Mouse (Mus musculus): Measurements from ENCODE around the gene Car4. TPM values are rescaled to one million over a fixed set of nuclear protein-coding genes. Genes with fewer than 3 reads are reported as not detected.
A peak's percentile ranks its signal among the peaks of the same experiment; 100 is the strongest.

Gene Car4
- total RNA-seq (2021) = 1 to 10 TPM; 6.7 to 8.7 TPM
- long read RNA-seq, experiment 1, transcript Car4-201 (8 exons, 1,256 nt) = major isoform, 14 of 16 reads
- long read RNA-seq, experiment 1, partial matches to known transcripts = 1 of 16 reads
- long read RNA-seq, experiment 1, other reads (novel, unspliced or antisense) = 1 of 16 reads
- long read RNA-seq, experiment 2, transcript Car4-201 (8 exons, 1,256 nt) = major isoform, 19 of 21 reads
- long read RNA-seq, experiment 2, partial matches to known transcripts = 2 of 21 reads
- long read RNA-seq, experiment 2, other reads (novel, unspliced or antisense) = 0 of 21 reads

DNA sequence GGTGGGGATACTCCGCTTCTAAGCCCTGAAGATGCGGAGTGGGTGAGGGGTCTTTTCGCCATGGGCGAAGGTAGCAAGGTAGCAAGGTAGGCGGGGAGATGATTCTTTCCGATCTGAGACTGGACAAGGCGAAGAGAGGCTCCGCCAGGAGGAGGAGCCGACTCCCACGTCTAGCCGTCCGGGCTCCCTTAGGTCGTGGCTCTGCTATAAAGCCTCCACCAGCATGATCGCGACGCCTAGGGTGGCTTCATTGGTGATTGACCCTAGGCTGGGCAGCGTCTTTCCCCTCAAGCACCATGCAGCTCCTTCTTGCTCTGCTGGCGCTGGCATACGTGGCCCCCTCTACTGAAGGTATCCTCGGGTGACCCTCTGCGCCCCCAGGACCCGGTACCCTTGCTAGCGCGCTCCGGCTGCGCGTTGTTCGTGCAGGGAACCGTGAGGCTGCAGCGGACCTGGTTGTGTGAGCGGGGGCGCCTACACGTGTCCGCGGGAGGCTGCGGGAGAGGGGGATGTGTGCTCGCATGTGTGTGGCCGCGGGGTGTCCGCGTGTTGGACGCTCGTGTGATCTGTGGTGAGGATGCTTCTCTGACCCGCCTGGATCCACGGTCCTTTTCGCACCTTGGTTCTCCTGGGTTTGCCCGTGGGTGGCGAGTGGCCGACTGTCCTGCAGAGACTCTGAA, at the start of gene Car4:
Gene Car4 (plus strand): TSS at position 196 of the 680 bp plus-strand sequence.
- DNase-seq (ENCODE audit: low spot score in 2 of 2) = no peak

DNA sequence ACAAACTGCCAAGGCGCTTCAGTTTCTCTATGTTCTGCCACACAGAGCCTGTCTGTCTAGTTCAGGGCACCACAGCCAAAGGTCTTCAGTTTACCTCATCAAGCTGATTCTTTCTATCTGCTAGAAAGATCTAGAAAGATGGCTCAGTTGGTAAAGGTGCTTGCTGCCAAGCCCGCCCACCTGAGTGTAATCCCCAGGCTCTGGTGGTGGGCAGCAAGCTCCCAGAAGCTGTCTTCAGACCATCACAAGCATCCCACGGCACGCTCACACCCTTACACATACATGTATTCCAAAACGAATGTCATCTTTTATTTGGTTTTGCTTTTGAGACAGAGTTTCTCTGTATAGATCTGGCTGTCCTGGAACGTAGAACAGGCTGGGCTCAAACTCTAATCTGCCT, 49.1 kb upstream of the Car4 start:
- no peak for DNase-seq (ENCODE audit: low spot score in 2 of 2)

- peak in 1 of 2 experiments; percentile 21 for DNase-seq (ENCODE audit: low spot score in 2 of 2)
Measured at GRCm38 (mm10) chr11:84910411-84910810, 47.2 kb upstream of the Car4 start.

DNA sequence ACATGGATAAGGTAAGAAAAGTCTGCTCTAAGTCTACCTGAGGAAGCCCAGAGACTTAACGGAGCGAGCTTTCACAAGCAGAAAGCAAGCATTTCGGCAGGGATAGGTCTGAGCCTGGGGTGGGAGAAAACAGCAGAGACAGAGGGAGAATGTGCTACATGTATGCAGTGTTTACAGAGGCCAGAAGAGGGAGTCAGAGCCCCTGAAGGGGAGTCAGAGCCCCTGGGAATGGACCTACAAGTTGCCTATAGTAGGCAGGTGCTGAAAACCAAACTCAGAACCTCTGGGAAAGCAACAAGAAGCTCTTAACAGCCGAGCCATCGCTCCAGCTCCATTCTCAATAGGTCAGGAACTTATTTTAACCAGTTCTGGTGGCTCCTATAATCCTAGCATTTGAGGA, 42.9 kb upstream of the Car4 start:
- DNase-seq (ENCODE audit: low spot score in 2 of 2) = no peak

- DNase-seq (ENCODE audit: low spot score in 2 of 2) = peak; percentile 41 to 77
Measured at GRCm38 (mm10) chr11:84916053-84916702, 41.4 kb upstream of the Car4 start, which contains the start of gene Znhit3. Gene Znhit3 (minus strand): TSS chr11:84916366.

GRCm38 (mm10) chr11:84916703-84917300, 40.8 kb upstream of the Car4 start:
- DNase-seq (ENCODE audit: low spot score in 2 of 2) = no peak

- peak; percentile 69 to 85 for DNase-seq (ENCODE audit: low spot score in 2 of 2)
Measured at GRCm38 (mm10) chr11:84918425-84918824, 39.2 kb upstream of the Car4 start.

DNA sequence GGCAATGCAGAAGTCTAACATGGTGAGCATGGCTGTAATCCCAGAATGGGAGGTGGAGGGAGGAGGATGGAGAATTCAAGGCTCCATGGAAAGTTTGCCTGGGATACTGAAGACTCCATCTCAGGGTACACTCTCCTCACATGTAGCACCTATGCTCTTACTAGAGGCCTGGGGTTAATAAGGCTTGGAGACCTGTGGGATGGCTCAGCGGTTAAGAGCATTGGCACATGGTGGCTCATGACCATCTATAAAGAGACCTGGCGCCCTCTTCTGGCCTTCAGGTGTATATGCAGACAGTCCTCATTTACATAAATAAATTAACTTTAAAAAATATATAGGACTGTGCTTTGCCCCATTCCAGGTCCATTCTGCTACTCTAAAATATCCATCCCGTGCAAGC, 38.3 kb upstream of the Car4 start:
- no peak for DNase-seq (ENCODE audit: low spot score in 2 of 2)

- DNase-seq (ENCODE audit: low spot score in 2 of 2) = no peak
Measured at GRCm38 (mm10) chr11:84919951-84920350, 37.6 kb upstream of the Car4 start.

GRCm38 (mm10) chr11:84920981-84921380, 36.6 kb upstream of the Car4 start:
- DNase-seq (ENCODE audit: low spot score in 2 of 2) = no peak

GRCm38 (mm10) chr11:84932261-84932660, 25.3 kb upstream of the Car4 start:
- DNase-seq (ENCODE audit: low spot score in 2 of 2) = no peak

- DNase-seq (ENCODE audit: low spot score in 2 of 2) = no peak
Measured at GRCm38 (mm10) chr11:84939508-84940053, 18.0 kb upstream of the Car4 start.

GRCm38 (mm10) chr11:84940140-84940539, 17.4 kb upstream of the Car4 start:
- no peak for DNase-seq (ENCODE audit: low spot score in 2 of 2)

DNA sequence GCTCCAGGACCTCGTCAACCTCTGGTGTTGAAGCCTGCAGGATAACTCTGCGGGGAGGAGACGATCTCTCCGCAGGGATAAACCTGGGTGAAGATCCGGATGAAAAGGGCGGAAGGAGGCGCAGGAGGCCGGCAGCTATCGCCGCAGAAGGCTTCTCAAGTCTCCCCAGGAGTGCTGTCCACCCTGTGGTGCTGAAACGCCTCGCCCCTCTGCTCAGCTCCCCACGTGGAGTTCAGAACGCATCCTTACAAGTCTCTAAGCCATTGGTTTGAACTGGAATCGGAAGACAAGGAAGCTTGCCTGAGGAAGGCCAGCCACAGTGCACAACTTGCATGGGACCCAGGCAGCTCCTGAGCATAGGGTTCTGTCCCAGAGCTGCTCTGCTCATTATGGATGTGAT, 13.6 kb upstream of the Car4 start:
- peak; percentile 49 to 70 for DNase-seq (ENCODE audit: low spot score in 2 of 2)

DNA sequence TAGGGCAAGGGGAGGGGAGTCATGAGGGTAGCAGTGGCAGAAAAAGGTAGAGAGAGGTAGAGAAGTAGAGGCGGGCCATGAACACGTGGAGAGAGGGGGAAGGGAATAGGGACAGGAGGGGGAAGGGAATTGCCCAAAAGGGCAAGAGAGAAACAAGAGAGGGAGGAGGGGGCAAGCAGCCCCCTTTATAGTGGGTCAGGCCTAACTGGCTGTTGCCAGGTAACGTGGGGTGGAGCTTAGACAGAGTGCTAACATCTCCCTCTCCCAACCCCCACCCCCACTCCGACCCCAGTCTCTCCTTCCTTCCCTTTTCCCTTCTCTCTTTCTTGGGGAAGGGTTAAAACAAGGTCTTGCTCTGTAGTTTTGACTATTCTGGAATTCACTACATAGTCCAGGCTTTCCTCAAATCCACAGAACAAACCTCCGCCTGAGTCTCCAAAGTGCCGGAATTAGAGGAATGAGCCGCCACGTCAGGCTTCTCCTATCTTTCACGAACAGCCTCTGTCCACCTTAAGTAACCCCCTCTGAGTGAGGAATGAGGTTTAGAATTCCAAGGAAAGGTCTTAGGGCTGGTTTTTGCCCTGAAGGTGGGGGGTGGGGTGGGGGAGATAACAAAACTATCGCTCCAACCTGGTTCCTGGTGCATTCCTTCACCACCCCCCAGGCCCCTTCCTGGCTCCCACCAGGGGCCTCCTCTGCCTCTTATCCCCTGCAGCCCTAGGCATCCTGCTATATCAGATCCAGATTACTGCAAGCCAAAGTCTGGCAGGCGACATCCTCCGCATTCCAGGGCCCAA, 12.7 kb upstream of the Car4 start:
- DNase-seq (ENCODE audit: low spot score in 2 of 2) = no peak

GRCm38 (mm10) chr11:84945841-84946240, 11.7 kb upstream of the Car4 start:
- no peak for DNase-seq (ENCODE audit: low spot score in 2 of 2)

GRCm38 (mm10) chr11:84947206-84947605, 10.4 kb upstream of the Car4 start:
- no peak for DNase-seq (ENCODE audit: low spot score in 2 of 2)

- no peak for DNase-seq (ENCODE audit: low spot score in 2 of 2)
Measured at GRCm38 (mm10) chr11:84948114-84948513, 9.5 kb upstream of the Car4 start.

DNA sequence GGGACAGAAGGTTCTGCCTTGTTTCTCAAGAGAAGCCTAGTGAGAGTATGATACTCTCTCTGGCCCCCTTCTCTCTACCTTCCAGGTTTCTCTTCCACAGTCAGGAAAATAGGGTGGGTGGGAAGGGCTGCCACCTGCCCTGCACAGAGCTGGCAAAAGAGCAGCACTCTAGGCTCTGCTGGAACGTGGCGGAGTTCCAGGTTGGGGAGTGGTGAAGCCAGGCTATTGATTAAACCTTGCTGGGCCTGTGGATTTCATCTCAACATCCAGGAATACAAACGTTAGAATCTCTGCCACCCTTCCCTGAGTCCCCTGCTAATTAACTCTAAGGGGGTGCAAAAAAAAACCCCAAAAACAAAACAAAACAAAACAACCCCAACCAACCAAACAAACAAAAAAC, 9.1 kb upstream of the Car4 start:
- no peak for DNase-seq (ENCODE audit: low spot score in 2 of 2)

DNA sequence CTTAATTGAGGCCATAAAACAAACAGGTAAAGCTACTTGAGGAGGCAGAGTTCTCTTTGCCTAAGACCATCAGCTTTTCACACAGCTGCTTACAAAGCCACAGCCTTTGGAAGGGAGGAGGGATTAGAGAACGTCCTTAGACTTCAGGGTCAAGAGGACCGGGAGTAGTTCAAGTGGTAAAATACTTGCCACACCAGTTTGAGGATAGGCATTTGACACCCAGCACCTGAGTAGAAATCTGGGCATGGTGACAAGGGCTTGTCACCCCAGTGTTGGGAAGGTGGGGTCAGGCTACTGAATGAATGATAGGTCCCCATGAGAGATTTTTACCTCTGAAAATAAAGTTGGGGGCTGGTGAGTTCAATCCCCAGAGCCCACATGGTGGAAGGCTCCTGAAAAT, 5.0 kb upstream of the Car4 start:
- DNase-seq (ENCODE audit: low spot score in 2 of 2) = no peak

- no peak for DNase-seq (ENCODE audit: low spot score in 2 of 2)
Measured at GRCm38 (mm10) chr11:84956400-84956799, 1.2 kb upstream of the Car4 start.
